Mouse (Mus musculus) embryonic facial prominence, embryonic 10.5 days (tissue): ENCODE results near the gene Npm1. TPM values are rescaled to one million over a fixed set of nuclear protein-coding genes. Genes with fewer than 3 reads are reported as not detected.

Experiments used
- DNase-seq: peaks from one replicate; pipeline ENCODE4 v3.0.0-alpha.2; 2017; ENCODE audit warnings: low spot score
- H3K27ac ChIP-seq: fragments of 300-500 bp; sonication (generic); replicated peaks from 2 replicates; pipeline ENCODE4 v1.5.1; 2016; ENCODE audit warnings: mild to moderate bottlenecking
- H3K27me3 ChIP-seq: fragments of 300-500 bp; sonication (generic); replicated peaks from 2 replicates; pipeline ENCODE4 v1.6.1; 2016; ENCODE audit warnings: low read depth, mild to moderate bottlenecking; ENCODE audit not compliant: poor library complexity, severe bottlenecking
- H3K36me3 ChIP-seq: fragments of 300-500 bp; sonication (generic); replicated peaks from 2 replicates; pipeline ENCODE4 v1.6.1; 2016; ENCODE audit warnings: mild to moderate bottlenecking, moderate library complexity
- H3K4me1 ChIP-seq: fragments of 300-500 bp; sonication (generic); 2 replicates; pipeline ENCODE4 v1.6.1; 2016
- H3K4me3 ChIP-seq: fragments of 300-500 bp; sonication (generic); 2 replicates; pipeline ENCODE4 v1.5.1; 2016; ENCODE audit warnings: mild to moderate bottlenecking, moderate library complexity
- H3K9me3 ChIP-seq: fragments of 300-500 bp; sonication (generic); 2 replicates; pipeline ENCODE4 v1.6.1; 2016; ENCODE audit warnings: mild to moderate bottlenecking
- WGBS: fragments of 180-500 bp; shearing (Covaris S2); methylation state at CpG from one replicate; pipeline ENCODE4 v1.1.7; 2016; 5-methylcytosine and 5-hydroxymethylcytosine counted together
- polyA plus RNA-seq: library from polyadenylated mRNA; unstranded; fragments of >200 nt; fragmentation: Nextera tagmentation; extraction: Ambion mirVana; gene quantifications from 2 replicates; pipeline ENCODE4 v1.2.1, GENCODE M21; 2016

Npm1 gene
- polyA plus RNA-seq, 1 experiment from 2014 or later, result 1,604 TPM

DNA sequence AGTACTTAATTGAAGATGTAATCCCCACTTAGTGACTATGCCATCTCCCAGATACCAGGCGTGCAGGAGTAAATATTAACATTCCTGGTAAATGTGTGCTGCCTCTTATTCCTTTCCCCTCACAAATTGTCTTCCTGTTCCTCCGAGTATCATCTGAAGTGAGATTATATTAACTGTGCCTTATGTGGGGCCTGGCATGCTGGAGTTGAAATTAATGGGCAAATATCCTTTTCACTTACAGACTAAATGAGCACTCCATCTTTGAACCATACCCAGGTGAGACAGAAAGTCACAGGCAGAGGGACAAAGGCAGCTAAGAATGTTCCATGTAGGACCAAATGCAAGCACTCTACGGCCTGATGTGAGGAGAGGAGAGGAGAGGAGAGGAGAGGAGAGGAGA, 12.8 kb upstream of the Npm1 start:
- Histone ChIP-seq H3K9me3 (no peaks in the 10 kb centered on the region), H3K27ac (no peak overlapping the region), H3K4me3 (no peak overlapping the region), H3K27me3 (peaks cover 66% of the 10 kb centered on the region), H3K4me1 (peaks cover 6% of the 10 kb centered on the region), H3K36me3 (no peaks in the 10 kb centered on the region)
- no peak for DNase-seq
- 68% methylated on average over 3 of the region's 3 CpGs for WGBS

DNA sequence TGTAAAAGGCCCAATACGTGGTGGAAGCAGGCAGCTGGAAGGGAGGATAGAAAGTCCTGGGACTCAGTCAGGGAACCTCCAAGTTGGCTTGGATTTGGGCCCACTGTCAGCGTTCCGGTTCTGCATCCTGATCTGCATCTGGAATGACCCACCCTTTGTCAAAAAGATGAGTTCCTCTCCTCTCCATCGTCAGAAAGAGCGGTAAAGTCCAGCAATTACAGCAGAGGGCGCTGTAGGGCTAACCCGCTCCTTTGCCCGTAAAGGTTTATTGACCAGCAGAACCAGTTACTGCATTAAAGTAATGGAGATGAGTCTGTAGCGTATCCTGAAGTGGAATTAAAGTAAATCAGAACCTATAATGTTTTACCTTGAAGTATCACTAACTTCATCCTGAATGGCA, 7.5 kb upstream of the Npm1 start:
- no peak overlapping the region for H3K27ac ChIP-seq
- H3K27me3 ChIP-seq, result peaks cover 15% of the 10 kb centered on the region
- no peak overlapping the region for H3K4me3 ChIP-seq
- no peaks in the 10 kb centered on the region for H3K36me3 ChIP-seq
- H3K4me1 ChIP-seq, result no peaks in the 10 kb centered on the region
- peak; percentile 63 for DNase-seq
- 18% methylated on average over 9 of the region's 9 CpGs for WGBS
- no peaks in the 10 kb centered on the region for H3K9me3 ChIP-seq

DNA sequence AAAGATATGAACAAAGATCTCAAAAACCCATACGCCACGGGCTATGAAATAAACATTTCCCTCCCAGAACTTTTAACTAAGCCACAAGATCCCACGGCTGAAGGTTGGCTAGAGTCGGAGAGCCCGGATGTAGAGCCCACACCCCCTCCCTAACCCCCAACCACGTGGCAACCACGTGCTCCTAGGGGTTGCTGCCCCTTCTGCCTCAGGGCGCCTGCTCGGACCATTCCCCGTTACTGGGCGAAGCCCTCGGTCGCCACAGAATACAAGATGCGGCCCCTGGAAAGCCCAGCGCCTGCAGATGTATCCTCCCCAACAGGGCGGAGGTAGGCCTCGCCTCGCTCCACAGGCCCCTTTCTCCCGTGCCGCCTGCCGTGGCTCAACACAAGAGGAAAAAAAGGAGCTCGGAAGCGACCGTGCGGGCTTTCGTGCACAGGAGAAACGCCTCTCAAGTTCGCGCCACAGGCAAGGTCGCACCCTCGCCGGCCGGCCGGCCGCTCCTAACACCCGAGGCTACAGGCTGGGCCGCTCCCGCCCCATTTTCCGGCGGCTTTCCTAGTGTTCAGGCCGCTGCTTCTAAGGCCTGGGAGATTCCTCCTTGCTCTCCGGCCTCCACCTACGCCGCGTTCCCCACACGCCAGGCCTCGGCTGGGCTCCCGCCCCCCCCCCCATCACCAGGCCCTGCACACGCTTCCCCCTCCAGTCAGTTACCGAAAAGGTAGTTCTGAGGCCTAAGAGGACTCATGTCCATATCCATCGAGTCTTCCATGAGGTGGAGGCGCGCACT, 602 bp downstream of the Npm1 start:
- H3K4me1 ChIP-seq, result peaks cover 25% of the 10 kb centered on the region
- H3K9me3 ChIP-seq, result no peaks in the 10 kb centered on the region
- WGBS, result 2% methylated on average over 53 of the region's 53 CpGs
- H3K4me3 ChIP-seq, result peak overlapping the region; percentile 91
- peaks cover 49% of the 10 kb centered on the region for H3K36me3 ChIP-seq
- DNase-seq, result peak; percentile 88
- H3K27me3 ChIP-seq, result no peaks in the 10 kb centered on the region
- peak overlapping the region; percentile 96 for H3K27ac ChIP-seq

DNA sequence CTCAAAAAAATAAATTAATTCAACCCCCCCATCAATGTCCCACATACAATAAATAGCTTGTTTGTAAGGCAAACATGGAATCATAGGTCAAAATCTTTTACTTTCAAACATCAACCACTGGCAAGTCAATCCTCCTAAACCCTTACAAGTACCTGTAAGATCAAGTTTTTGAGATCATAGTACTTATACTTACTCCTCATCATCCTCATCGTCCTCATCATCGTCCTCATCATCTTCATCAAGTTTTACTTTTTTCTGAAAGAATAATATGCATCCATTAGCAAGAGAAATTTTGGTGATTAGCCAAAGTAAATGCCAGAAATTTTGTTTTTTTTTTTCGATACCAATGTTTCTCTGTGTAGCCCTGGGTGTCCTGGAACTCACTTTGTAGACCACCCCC, 3.3 kb downstream of the Npm1 start:
- no peak for DNase-seq

DNA sequence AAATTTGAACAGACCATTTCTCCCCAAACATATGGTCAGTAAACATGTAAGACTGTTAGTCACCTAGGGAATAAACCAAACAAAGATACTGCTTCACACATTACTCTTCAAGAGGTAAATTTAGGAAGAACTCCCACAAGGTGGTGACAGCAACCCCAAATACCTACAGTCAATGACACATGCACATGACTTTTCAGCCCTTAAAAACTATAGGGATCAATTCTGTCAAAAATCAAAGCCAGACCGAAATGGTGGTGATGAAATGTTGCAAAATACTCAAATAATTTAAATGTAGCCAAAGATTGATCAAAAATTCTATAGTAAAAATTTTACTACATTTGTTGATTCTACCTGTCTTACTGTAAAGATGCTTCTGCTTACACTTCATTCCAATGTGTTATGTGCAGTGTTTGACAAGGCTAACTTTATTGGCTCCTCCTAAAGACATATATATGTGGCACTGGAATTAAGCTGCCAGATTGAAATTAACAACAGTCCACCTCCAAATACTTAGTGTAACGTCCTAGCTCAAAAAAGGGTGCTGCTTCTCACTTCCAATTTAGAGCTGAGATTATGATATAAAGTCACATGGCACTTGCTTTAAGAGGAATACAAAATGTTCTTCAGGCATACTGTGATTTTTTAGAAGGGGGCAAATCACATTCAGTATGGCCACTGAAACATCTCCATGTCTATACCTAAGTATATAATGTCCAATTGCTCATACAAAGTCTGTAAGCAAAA, 5.4 kb downstream of the Npm1 start:
- 82% methylated on average over 2 of the region's 2 CpGs for WGBS
- no peak overlapping the region for H3K4me3 ChIP-seq
- no peak for DNase-seq

More for the DNA sequence above, 3.3 kb downstream of the Npm1 start:
- Histone ChIP-seq H3K27me3 (no peaks in the 10 kb centered on the region), H3K4me3 (no peak overlapping the region), H3K27ac (no peak overlapping the region), H3K36me3 (peaks cover 76% of the 10 kb centered on the region), H3K4me1 (peaks cover 25% of the 10 kb centered on the region), H3K9me3 (no peaks in the 10 kb centered on the region)
- WGBS, result 92% methylated on average over 3 of the region's 3 CpGs

DNA sequence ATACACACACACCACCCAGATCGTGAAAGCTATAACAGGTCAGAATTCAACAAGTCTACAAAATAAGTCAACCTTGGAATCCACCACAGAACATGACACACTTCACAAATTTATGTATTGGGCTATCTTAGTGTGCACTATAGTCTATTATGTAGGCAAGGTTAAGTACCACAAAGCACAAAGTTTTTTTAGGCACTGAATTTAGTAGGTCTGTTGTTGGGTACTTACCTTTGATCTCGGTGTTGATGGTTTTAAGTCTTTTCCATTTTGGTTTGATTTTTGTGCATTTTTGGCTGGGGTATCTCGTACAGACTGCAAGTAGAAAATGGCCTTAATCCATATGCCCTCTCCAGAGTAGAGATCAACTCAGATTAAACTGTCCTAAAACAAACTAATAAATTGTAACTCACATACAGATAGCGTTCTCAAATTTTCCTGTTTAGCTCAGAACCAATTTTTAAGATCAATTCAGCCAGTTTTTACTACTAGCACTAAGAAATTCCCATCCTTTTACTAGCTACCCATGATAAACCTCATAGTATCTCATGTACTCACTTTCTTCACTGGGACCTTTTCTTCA, 6.5 kb downstream of the Npm1 start:
- no peaks in the 10 kb centered on the region for H3K27me3 ChIP-seq
- no peak for DNase-seq
- WGBS, result 86% methylated on average over 4 of the region's 4 CpGs
- no peak overlapping the region for H3K27ac ChIP-seq
- peaks cover 100% of the 10 kb centered on the region for H3K36me3 ChIP-seq
- H3K4me3 ChIP-seq, result no peak overlapping the region
- H3K4me1 ChIP-seq, result peaks cover 17% of the 10 kb centered on the region
- H3K9me3 ChIP-seq, result no peaks in the 10 kb centered on the region

More for the DNA sequence above, 5.4 kb downstream of the Npm1 start:
- peaks cover 97% of the 10 kb centered on the region for H3K36me3 ChIP-seq
- H3K9me3 ChIP-seq, result no peaks in the 10 kb centered on the region
- H3K4me1 ChIP-seq, result peaks cover 17% of the 10 kb centered on the region
- H3K27me3 ChIP-seq, result no peaks in the 10 kb centered on the region
- H3K27ac ChIP-seq, result no peak overlapping the region

DNA sequence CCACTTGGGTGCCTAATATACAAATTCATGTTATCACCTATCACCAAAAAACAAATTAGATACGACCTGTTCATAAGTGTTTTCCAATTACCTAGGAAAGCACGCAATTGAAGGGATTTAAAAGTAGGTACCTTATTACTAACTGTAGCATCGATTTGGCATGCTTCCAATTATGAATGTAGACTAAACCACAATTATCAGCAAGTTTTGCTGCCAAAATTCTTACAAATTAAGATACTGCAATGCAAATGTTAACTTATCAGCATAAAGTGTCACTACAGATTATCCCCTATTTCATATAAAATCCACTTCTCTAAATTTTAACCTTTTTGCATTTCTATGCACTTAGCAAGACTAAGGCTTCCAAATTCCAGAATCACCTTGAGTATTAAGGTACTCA, 8.5 kb downstream of the Npm1 start:
- Histone ChIP-seq H3K4me1 (peaks cover 6% of the 10 kb centered on the region; the same call in 1 of the 2 replicates), H3K9me3 (no peaks in the 10 kb centered on the region), H3K36me3 (peaks cover 100% of the 10 kb centered on the region), H3K27ac (no peak overlapping the region), H3K27me3 (no peaks in the 10 kb centered on the region), H3K4me3 (no peak overlapping the region)
- 91% methylated on average over 3 of the region's 3 CpGs for WGBS
- DNase-seq, result no peak

DNA sequence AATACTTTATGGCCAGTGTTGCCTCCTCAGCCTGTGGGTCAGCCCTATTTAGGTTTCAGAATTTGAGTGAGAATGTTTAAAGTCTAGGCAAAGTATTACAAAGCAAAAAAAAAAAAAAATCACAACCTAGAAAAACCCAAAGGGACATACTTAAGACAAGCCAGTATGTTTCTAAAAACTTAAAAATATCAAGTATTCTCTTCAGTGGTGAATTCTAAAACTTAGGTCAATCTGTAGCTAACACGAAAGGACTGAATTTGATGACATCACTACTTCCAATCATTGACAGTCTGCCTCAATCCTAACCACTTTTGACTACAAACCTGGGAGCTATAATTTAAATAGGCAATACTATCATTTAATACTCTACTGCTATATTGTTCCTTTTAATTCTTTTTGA, 10.0 kb downstream of the Npm1 start:
- DNase-seq, result no peak
- Histone ChIP-seq H3K36me3 (peaks cover 88% of the 10 kb centered on the region), H3K9me3 (no peaks in the 10 kb centered on the region), H3K27ac (no peak overlapping the region), H3K27me3 (no peaks in the 10 kb centered on the region), H3K4me3 (no peak overlapping the region), H3K4me1 (peaks cover 8% of the 10 kb centered on the region)
- WGBS, result 96% methylated on average over 1 of the region's 1 CpGs

DNA sequence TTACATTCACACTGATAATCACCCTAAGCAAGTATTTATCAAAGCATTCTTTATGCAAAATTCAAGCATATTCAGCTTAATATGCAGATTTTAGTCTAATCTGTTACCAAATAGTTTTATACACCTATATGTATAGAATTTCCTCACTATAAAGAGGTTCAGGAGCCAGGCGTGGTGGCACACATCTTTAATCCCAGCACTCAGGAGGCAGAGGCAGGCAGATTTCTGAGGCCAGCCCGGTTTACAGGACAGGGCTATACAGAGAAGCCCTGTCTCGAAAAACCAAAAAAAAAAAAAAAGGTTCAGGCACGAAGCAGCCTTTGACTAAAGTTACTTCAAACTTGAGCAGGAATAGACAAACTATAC, 11.2 kb downstream of the Npm1 start:
- WGBS, result 80% methylated on average over 4 of the region's 4 CpGs
- Histone ChIP-seq H3K27ac (no peak overlapping the region), H3K4me1 (peaks cover 20% of the 10 kb centered on the region), H3K4me3 (no peak overlapping the region), H3K36me3 (peaks cover 76% of the 10 kb centered on the region), H3K27me3 (peaks cover 12% of the 10 kb centered on the region), H3K9me3 (no peaks in the 10 kb centered on the region)
- no peak for DNase-seq

DNA sequence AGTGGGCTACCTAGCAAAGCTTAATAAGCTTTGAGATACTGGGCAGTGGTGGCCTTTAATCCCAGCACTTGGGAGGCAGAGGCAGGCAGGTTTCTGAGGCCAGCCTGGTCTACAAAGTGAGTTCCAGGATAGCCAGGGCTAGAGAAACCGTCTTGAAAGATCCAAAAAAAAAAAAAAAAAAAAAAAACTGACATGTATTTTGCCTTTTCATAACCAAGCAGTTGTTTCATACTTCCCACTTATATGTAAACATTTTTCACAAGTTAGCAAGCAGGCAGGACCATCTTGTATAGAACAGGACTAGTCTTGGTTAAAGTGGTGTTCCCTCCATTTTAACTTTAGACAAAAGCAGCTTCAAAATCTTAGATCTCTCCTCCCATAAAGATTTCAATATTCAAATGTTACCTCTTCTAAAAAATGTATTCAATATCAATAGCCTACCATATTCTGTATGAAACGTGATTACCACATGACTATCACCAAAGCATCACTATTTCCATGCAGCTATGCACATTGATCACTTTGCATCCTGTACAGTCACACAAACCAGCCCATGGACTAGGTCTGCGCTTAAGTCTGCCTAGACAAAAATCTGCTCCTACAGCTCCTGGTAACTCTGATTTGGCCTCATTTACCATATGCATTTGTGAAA, 11.8 kb downstream of the Npm1 start:
- Histone ChIP-seq H3K4me3 (no peak overlapping the region), H3K36me3 (peaks cover 71% of the 10 kb centered on the region)
- WGBS, result 70% methylated on average over 3 of the region's 3 CpGs

DNA sequence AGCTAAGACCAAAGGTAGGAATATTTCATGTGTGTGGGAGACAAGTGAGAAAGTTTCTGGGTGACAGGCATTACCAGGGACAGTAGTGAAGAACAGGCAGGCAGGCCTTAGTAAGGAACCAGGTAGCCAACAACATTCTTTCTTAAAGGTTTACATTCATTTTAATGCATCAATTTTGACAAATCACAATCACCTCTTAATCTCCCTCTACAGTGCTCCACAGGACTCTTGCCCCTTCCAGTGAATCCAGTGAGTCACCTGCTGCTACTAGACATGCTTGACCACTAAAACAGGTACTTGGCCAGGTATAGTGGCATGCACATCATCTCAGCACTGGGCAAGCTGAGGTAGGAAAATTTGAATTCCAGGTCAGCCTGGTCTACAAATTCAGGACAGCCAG, 12.6 kb downstream of the Npm1 start:
- Histone ChIP-seq H3K36me3 (peaks cover 62% of the 10 kb centered on the region), H3K27me3 (peaks cover 26% of the 10 kb centered on the region)
- no peak for DNase-seq

More for the DNA sequence above, 11.8 kb downstream of the Npm1 start:
- no peaks in the 10 kb centered on the region for H3K9me3 ChIP-seq
- DNase-seq, result no peak
- H3K27me3 ChIP-seq, result peaks cover 17% of the 10 kb centered on the region
- peaks cover 25% of the 10 kb centered on the region for H3K4me1 ChIP-seq
- no peak overlapping the region for H3K27ac ChIP-seq

DNA sequence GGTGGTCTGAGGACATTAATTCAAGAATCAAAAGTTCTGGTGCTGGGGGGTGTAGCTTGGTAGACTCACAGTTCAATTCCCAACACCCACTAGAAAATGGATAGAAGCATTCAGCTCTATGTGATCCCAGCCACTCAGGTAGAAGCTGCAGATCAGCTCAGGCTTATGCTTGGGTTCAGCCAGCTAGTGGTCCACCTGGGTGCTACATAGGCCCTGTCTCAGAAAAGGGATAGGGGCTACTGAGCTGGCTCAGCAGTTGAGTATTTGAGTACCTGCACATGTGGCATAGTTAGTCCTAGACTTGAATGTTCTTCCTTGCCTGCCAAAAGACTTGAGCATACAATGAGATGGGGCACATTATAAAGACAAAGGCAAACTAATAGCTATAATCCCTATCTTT, 13.6 kb downstream of the Npm1 start:
- no peaks in the 10 kb centered on the region for H3K9me3 ChIP-seq
- no peak overlapping the region for H3K4me3 ChIP-seq
- peaks cover 35% of the 10 kb centered on the region for H3K27me3 ChIP-seq
- no peak overlapping the region for H3K27ac ChIP-seq
- no peak for DNase-seq
- H3K36me3 ChIP-seq, result peaks cover 53% of the 10 kb centered on the region
- peaks cover 41% of the 10 kb centered on the region for H3K4me1 ChIP-seq

More for the DNA sequence above, 12.6 kb downstream of the Npm1 start:
- Histone ChIP-seq H3K4me1 (peaks cover 34% of the 10 kb centered on the region), H3K27ac (no peak overlapping the region), H3K4me3 (no peak overlapping the region), H3K9me3 (no peaks in the 10 kb centered on the region)
